Mouse (Mus musculus) ES-E14 (cell line): ENCODE measurements at regions not wholly inside any gene's neighbourhood (a gene's known extent, or its start where the extent isn't known, plus 50 kb on each side); places are given as distances from the start of the nearest gene placed in this dataset.

Experiments
- HCFC1 ChIP-seq: IDR thresholded peaks from 2 replicates; pipeline ENCODE4 v1.6.1; 2012; ENCODE audit warnings: low read length, inconsistent platforms, borderline replicate concordance; ENCODE audit not compliant: insufficient read depth
- ZC3H11A ChIP-seq: IDR thresholded peaks from 2 replicates; pipeline ENCODE4 v1.6.1; 2012; ENCODE audit warnings: low read depth, mild to moderate bottlenecking, inconsistent platforms, low read length, borderline replicate concordance

DNA sequence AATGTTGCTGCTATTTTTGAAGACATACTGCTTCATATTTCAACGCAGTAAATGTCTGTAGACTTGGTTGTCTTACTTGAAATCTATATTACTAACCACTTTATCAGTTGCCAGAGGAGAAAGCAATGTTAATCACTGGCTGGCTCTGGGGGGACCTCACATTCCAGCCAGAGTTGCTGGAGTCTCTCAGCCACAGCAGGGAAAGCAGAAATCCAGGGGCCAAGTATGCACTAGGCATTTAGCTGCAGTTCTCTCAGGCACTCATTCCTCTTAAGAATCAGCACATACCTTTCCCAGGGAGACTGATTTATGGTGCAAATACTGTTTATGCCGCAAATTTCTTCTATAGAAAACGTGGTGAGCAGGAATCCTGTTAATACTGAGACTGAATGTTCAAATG lies 933.6 kb upstream of the Lcorl start:
- no peak for TF ChIP-seq HCFC1
- no peak for TF ChIP-seq ZC3H11A
